Mouse (Mus musculus) right cerebral cortex, adult 18-20 months (tissue): Measurements from ENCODE around the gene Prrc2c.
"Not testable (repeated sequence)": the region's sequence is repeated elsewhere in the genome, so short reads cannot be mapped to it uniquely, and the experiment has no call there.

Experiments used
- DNase-seq: peaks from one replicate; pipeline ENCODE4 v3.0.0; 2022; ENCODE audit warnings: mixed read lengths

Prrc2c gene

GRCm38 (mm10) chr1:162740401-162740835 is at the start of gene Prrc2c:
TSS of gene Prrc2c (minus strand) at chr1:162740556.
- DNase-seq, result peak; percentile 99

- no peak for DNase-seq
Observed at GRCm38 (mm10) chr1:162785222-162785621, 44.9 kb upstream of the Prrc2c start.

GRCm38 (mm10) chr1:162783669-162784248 is 43.4 kb upstream of the Prrc2c start:
- DNase-seq, result no peak

- DNase-seq, result not testable (repeated sequence)
Observed at GRCm38 (mm10) chr1:162781035-162781434, 40.7 kb upstream of the Prrc2c start.

GRCm38 (mm10) chr1:162777943-162778538 is 37.7 kb upstream of the Prrc2c start:
- DNase-seq, result no peak

GRCm38 (mm10) chr1:162773661-162774060 is 33.3 kb upstream of the Prrc2c start:
- peak; percentile 68 for DNase-seq

GRCm38 (mm10) chr1:162771617-162772360 is 31.4 kb upstream of the Prrc2c start:
- no peak for DNase-seq

GRCm38 (mm10) chr1:162752009-162752408 is 11.7 kb upstream of the Prrc2c start:
- DNase-seq, result no peak

- DNase-seq, result no peak
Observed at GRCm38 (mm10) chr1:162749607-162750006, 9.3 kb upstream of the Prrc2c start.

GRCm38 (mm10) chr1:162748761-162749160 is 8.4 kb upstream of the Prrc2c start:
- no peak for DNase-seq

GRCm38 (mm10) chr1:162739831-162740394 is 443 bp downstream of the Prrc2c start:
- DNase-seq, result no peak

GRCm38 (mm10) chr1:162739406-162739805 is 950 bp downstream of the Prrc2c start:
- DNase-seq, result peak; percentile 15

- DNase-seq, result no peak
Observed at GRCm38 (mm10) chr1:162738472-162738871, 1.9 kb downstream of the Prrc2c start.

- DNase-seq, result no peak
Observed at GRCm38 (mm10) chr1:162735084-162735483, 5.3 kb downstream of the Prrc2c start.

- no peak for DNase-seq
Observed at GRCm38 (mm10) chr1:162734283-162734682, 6.1 kb downstream of the Prrc2c start.

- no peak for DNase-seq
Observed at GRCm38 (mm10) chr1:162732041-162732440, 8.3 kb downstream of the Prrc2c start.

- DNase-seq, result no peak
Observed at GRCm38 (mm10) chr1:162729436-162729835, 10.9 kb downstream of the Prrc2c start.

- no peak for DNase-seq
Observed at GRCm38 (mm10) chr1:162727981-162728380, 12.4 kb downstream of the Prrc2c start.

GRCm38 (mm10) chr1:162723610-162724009 is 16.7 kb downstream of the Prrc2c start:
- DNase-seq, result no peak

- DNase-seq, result no peak
Observed at GRCm38 (mm10) chr1:162720645-162721044, 19.7 kb downstream of the Prrc2c start.

- DNase-seq, result no peak
Observed at GRCm38 (mm10) chr1:162700389-162701066, 39.8 kb downstream of the Prrc2c start.

GRCm38 (mm10) chr1:162697866-162698265 is 42.5 kb downstream of the Prrc2c start:
- no peak for DNase-seq

GRCm38 (mm10) chr1:162693721-162694120 is 46.6 kb downstream of the Prrc2c start:
- no peak for DNase-seq
